Mouse (Mus musculus): ENCODE measurements around the gene Prkar1b.

Gene Prkar1b

DNA sequence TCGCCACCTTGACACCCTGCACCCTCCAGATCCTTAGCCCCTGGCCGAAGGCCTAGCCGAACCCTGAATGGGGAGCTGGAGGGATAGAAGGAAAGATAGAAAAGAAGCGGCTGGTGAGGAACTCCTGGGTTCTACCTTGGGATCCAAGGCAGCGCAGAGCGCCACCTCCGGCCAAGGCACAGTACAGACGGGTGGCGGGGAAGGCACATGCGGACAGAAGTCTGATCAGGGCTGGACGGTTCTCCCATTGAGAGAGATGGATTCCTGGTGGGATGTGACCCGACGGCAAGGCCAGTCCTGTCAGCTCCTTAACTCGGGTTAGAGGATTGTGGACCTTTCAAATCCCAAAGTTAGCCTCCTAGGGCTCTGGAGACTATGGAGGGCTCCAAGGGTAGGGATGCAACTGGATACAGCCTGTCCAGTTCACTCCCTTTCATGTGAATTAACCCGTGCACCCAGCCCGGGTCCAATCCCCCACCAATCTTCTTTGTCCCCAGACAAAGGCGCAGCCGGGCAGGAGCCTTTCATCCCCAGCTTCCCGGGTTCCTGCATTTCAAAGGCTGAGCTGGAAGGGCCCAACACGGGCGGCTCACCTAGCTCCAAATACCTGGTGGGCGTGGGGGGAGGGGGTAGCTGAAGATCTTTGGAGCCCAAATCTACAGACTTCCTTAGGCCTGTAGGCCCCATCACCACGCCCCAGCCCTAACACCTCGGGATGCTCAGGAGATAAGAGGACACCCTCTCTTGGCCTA, 153.3 kb downstream of the Prkar1b start:
- no peak for DNase-seq

DNA sequence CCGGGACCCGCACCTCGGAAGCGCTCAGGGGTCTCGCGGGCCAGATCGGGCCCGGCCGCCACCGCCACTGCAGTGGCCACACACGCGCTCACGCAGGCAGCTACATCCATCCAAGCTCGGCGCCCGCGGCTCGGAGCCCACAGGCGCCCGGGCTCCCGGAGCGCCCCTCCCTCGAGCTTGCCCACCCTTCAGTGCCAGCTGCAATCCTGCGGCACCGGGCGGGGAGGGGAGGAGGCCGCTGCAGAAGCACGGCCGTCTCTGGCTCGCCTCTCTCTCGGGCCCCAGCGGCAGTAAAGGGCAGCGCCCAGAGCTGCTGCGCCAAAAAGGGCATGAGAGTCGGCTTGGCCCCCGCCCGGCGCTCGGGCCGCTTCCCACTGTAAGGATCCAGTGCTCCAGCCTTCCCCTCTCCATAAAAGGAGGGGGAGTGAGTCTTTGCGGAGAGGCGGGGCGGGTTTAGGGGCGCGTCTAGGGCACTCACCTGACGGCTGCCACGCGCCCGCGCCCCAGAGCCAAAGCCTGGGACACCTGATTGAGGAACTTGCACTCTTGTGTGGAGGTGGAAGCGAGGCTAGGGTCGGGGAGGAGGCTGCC, 154.0 kb downstream of the Prkar1b start:
- DNase-seq: peak in 1 of 2 experiments; percentile 22

DNA sequence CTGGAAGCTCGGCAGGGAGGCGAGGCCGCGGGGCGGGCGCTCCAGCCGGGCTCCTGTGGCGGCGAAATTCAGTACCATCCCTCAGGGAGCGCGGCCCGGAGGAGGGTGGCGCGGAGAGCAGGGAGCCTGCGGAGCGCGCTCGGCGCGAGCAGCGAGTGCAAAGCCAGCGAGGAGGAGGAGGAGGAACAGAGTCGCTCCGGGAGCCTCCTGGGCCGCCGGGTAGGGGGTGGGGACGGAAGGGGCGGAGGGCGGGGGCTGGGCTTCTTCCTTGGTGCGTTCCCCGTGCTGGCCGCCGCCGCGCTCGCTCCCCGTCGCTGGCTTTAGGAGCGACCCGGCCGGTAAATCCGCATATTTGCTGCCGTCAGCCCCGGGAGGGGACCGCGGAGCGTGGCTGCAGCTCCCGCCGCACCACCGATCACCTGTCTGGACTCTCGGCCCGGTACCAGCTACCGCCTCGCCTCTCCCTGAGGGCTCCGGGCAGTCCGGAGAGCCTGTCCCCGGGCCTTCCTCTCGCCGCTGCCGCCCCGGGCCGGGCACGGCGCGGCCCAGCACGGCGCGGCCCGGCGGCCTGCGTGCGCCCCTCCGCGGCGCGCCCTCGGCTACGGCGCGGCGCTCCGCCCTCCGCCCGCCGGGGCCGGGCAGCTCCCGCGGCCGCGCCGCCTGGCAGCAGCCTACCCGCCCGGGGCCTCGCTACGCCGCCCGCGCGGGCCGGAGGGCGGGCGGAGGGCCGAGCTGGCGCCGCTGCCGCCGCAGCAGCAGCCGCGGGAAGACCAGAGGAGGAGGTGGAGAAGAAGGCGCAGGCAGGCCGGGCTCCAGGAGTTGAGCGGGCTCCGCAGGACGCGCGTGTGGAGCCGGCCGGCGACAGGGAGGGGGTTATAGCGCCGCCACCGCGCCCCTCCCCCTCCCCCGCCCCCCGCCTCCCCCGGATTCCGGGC, 154.7 kb downstream of the Prkar1b start:
- peak; percentile 25 to 32 for DNase-seq

DNA sequence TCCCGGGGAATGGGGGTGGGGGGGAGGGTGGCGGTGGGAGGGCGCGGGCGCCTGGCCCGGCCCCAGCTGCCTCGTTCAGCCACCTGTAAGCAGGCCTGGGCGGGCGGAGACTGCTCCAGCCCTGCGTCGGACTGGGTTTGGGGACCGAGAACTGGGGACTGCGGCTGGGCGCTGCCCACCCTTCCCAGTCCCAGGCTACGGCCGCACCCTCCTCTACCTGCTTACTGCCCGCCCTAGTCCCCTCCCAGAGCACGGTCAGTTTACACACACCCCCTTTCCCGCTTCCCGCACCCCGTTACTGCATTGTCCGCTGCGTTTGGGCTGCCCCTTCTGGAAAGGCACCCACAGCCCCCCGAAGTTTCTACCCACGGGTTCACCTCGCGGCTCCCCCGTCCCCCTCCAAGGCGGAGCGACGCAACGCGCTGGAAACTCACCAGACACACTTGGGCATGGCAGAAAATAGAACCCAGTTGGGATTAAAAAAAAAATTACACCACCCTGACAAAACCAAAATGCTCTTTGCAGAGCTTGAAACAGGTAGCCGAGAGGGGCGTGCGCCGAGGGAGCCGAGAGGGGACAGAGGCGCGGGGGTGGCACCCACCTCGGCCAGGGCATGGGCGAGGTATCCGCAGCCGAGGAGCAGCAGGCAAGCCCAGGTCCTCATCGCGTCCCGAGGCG, 155.6 kb downstream of the Prkar1b start:
- no peak for DNase-seq

DNA sequence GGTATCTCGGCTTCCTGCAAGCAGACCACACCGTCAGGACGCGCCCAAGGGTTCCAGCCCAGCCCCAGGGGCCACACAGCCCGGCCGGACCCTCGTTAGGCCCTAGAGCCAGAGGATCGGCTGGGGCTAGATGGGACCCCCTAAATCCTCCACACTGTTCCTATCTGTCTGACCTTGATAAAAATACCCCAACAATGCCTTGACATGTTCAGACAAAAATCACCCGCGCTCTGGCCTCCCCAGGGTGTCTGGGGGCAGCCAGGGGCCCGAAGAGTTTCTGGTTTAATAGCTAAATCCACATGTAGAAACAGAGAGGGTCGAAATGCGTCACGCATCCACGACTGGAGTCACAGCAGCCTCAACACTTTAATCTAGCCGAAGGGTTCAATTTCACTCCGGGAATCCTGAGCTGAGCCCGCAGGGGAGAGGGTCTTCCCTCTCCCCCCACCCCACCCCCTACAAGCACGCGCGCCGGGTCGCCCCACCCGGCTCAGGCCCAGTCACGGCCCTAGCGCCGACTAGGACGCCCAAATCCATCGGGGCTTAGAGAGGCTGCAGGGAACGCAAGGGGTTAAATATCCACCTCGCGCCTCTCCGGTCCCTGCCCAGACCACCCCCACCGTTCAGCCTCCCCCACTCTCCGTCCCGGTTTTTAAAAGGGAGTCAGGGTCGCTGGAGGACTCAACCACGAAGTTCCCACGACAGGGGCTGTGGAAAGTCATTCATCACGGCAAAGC, 156.3 kb downstream of the Prkar1b start:
- no peak for DNase-seq

DNA sequence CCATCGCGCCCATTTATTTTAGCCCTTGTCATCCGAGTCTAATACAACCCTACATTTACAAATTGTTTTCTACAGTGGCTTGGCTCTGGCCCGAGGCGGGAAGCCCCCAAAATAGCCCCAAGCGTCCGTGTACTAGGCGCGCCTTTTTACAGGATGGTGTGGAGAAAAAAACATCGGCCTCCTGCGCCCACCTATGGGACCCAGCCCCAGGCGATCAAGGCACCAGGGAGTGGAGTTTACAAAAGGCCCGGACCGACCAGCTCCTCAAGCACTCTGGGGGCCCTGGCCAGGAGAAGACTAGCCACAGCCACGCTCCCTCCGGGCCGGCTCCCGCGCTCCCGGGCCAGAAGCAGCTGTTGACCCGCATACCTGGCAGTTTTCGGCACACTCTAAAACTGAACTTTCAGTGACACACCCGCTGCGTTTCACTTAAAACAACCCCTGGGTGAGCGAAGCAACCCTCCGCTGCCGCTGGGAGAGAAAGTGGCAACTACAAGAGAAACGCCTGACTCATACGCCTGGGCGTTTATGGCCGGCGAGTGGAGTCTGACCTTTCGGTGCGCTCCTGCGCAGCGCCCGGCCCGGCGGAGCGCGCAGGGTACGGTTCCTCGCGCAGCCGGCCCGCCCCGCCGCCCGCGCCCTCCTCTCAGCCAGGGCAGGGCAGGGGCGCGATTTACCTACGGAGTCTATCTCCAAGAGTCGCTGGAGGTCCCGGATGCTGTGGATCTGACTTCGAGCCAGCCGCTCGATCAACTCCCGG, 157.0 kb downstream of the Prkar1b start:
- DNase-seq: no peak

DNA sequence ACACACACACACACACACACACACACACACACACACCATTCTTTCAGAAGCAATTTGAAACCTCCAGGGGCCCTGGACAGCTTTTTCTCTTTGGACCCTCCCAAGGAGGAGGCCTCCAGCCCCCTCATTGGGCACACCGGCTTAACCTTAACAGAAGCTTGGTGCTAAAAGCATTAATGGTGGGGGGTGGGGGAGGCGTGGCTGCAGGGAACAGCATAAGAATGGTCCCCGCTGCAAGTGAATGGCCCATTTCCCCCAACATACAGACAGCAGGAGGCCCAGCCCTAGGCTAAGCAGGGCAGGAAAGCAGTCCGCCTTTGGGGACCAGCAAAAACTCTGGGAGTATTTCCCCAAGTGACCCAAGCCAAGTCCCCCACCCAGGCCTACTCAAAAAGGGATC, 158.1 kb downstream of the Prkar1b start:
- DNase-seq: no peak

DNA sequence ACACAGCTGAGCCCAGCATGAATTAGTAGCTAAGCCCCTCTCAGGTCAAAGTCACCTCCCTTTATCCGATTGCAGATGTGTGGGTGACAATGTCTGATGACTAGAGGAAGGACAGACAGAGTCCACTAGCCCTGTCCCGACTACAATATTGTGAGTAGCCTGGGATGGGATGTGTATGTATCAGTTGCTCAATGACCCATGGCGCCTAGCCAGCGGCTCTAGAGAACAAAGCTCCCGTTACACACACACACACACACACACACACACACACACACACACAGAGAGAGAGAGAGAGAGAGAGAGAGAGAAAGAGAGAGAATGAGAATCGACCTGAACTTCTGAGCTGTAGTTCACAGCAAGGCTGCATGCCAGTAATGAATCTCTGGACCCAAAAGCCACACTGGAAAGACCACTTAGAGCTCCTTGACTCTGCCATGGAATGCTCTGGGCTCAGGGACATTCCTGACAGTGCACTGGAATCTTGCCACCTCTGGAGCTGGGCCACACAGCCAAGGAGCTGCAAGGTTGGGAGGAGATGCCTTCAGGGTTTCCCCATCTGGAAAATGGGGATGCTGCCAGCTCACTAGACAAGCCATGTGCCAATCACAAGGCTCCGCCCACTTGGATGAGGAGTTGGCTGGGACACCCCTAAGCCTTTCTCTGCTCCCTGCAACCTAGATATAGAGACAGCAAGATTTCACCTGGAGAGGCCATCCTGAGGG, 159.0 kb downstream of the Prkar1b start:
- DNase-seq: no peak

DNA sequence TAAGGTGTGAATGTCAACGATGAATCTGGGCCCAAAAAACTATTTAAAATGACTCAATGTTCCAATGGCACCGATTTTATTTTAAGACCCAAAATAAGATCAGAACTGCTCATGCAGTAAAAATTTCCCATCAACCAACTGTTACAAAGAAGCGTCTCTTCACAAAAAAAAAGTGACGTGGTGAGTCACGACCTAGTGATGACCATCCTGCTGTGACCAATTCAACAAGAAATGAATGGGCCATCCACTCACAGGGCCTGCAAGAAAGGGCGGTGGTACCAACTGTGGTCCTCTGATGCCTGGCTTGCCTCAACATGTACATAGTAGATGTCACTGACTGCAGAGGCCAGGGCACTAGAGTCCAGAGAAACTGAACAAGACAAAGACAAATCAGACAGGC, 160.2 kb downstream of the Prkar1b start:
- DNase-seq: no peak

DNA sequence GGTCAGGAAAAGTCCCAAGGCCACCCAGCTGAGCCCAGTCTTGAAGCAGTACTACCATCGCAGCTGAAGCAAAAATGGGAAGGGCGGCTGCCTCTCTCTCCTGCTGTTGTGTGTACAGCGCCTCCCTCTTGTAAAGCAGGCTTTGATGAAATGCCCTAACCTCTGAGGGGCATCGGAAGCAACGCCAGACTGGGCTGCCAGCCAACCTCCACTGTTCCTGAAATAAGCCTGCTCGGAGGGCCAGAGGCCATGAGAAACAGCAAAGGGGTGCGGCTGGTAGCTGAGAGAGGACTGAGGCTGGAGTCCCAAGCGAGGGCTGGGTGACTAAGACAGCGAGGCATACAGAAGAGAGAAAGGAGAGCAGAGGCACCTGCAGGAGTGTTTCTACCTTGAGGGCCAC, 161.0 kb downstream of the Prkar1b start:
- DNase-seq: no peak

DNA sequence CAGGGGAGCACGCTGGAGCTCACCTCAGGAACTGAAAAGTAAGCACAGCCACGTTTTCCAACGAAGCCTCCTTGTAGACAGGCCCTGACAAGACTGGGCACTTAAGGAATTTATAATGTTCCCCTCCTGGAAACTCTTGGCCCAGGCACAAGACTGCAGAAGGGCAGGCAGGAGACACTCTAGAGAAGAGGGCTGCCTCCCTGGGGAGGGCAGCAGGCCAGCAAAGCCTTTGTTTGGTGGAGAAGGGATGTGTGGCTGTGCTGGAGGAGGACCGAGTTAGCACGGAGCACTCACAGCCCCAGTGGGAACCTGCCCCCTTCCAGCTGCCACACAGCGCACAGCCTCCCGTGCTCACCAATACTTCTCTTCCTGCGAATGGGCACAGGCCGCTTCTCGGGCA, 161.8 kb downstream of the Prkar1b start:
- DNase-seq: no peak

DNA sequence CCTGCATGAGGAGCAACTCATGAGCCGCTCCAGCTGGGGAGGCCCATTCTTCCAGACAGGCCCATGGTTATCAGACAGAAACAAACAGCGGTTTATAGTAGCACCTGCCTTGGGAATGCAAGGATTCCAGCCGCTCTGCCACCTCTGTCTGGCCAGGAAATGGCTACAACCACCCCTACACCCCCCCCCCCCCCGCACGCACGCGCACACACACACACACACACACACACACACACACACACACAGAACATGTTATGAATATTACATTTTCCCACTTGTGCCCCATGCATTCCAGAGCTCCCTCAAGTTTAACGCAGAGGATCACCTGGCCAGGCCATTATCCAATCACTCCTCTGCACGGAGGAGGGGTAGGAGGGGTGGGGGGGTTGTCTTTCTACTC, 167.9 kb downstream of the Prkar1b start:
- DNase-seq: no peak

DNA sequence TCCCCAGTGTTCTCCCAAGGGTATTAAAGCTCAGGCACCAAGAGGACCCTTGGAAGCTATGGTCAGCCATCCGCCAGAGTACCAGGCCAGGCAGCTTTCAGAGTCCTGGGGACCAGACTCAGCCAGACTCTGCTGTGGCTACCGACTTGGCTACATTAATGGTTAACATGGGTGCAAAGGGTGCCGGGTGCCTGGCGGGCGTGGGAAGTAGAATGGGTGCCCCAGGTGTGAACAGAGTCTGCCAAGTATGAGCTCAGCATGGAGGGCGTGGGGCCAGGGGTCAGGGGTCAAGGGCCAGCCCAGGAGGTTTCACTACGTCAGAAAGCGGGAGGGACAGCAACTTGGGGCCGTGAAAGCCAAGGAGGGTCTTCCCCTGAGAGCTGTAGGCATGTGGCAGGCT, 169.2 kb downstream of the Prkar1b start:
- DNase-seq: no peak

DNA sequence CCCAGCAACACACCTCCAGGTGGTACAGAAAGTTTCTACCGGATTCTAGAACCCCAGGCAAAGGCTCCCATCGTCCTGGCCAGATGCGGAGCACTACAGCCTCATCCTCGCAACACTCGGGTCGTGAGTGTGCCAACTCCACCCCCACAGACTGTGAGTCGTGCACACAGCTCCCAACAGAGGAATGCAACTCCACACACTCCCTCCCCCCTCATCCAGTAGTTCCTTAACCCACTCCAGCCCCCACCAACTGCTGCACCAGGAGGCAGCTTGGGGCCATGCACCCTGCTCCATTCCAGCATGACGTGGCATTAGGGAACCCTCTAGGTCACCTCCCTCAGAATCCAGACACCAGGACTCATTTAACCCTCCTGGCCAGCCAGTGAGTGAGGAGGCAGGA, 170.0 kb downstream of the Prkar1b start:
- DNase-seq: no peak

DNA sequence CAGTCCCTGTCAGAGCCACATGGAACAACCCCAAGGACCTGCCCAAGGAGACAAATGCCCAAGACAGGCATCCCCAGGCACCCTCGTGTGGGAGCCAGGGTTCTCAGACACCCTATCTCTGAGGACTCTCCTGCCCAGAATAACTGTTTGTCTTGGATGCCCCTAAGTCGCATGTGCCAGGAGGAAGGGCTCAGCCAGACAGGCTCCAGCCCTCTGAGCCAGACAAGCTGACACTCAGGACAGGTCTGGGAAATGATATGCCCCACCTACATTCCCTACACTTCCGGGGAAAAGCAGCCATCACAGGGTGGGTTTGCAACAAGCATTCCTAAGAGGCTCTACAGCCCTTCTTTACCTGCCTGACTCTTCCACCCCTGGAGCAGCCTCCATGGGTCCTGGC, 172.0 kb downstream of the Prkar1b start:
- DNase-seq: no peak

DNA sequence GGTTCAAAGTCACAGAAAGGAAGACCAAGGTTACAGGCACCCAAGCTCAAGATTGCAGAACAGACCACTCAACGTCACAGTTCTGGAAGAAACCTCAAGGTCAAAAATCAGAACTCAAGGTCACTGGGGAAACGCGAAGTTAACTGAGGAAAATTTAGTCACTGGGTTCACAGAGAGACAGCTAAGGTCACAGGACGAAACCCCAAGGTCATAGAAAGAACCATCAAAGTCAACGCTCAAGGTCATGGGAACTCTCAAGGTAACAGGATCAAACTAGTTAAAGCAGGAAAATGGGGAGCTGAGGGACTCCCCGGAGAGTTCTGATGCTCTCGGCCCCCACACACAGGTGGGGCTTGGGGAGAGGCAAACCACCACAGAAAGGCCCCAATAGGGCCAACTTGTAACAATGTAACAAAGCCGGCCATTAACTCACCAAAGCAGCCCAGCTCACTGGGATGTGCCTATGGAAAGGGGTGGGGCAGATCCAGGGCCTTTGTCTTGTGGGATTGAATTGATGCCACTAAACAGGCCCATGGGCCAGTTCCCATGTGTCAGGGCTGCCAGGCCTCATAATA, 174.8 kb downstream of the Prkar1b start:
- no peak for DNase-seq

DNA sequence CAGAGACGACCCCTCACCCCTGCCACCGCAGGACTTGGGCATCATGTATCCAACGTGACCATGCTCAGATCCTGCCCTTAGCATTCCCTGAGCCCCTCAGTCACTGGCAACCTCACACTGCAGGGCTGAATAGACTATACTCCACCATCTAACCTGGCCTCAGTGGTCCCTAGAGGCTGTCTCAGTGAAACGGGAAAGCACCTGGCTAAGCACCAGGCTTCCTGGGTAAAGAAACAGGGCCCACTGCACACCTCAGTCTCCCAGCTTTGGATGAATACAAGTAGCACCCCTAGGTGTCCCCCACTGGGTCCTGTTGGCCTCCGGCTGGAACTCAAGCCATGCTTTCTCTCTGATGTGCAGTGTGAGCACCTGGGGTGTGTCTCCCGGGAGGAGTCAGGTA, 176.3 kb downstream of the Prkar1b start:
- DNase-seq: no peak

DNA sequence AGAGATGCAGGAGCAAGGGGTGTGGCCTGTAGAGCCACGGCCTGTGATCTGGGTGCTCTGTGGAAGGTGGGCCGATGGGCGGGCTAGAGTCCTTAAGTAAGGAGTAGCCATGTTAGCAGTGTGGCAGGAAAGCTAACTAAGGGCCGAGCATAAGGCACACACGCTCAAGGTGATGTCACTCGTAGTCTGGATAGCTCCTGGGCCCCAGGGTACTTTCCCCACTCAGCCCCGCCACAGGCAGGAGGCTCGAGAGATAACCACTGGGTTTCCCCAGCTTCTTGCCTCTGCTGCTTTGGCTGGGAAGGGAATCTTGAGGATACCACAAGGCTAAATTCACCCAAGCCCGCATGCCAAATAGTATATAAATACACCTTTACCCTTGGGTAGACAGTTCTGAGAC, 178.4 kb downstream of the Prkar1b start:
- no peak for DNase-seq

DNA sequence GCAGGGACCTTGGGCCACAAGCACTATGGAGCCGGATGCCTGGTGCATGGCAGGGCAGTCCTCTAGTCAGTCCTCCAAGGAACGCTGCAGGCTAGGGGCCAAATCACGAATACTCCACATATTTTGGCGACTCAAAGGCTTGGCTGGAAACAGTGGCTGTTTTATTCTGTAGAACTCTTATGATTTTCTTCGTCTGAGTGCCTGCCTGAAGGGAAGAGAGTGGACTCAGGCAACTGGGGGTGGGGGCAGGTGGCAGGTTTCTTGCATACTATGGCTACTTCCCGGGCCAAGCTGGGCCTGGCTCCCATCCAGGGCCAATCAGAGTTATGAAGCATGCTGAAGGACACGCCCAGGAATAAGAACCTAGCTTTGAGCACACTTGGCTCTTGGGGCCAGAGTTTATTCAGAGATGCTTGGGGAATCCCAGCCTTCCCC, 179.7 kb downstream of the Prkar1b start:
- DNase-seq: no peak

Measured in thymus, postnatal 36 days (tissue).